Mouse (Mus musculus) stomach, postnatal 0 days (tissue): Measurements from ENCODE around the gene Fut7. TPM values are rescaled to one million over a fixed set of nuclear protein-coding genes. Genes with fewer than 3 reads are reported as not detected.

ENCODE experiments used
- ATAC-seq: fragments of 200-750 bp; cut with Nextera tagmentation; 2 replicates; pipeline ENCODE4 v1.8.0; 2017; ENCODE audit not compliant: low FRiP score, low TSS enrichment
- DNase-seq: peaks from one replicate; pipeline ENCODE4 v3.0.0-alpha.2; 2016; ENCODE audit warnings: low spot score
- H3K27ac ChIP-seq: fragments of 300-500 bp; sonication (generic); replicated peaks from 2 replicates; pipeline ENCODE4 v1.5.1; 2014; ENCODE audit warnings: mild to moderate bottlenecking, control low read depth
- H3K27me3 ChIP-seq: fragments of 300-500 bp; sonication (generic); 2 replicates; pipeline ENCODE4 v1.6.1; 2014; ENCODE audit warnings: low read length; ENCODE audit not compliant: control insufficient read depth, insufficient read depth
- H3K36me3 ChIP-seq: fragments of 300-500 bp; sonication (generic); 2 replicates; pipeline ENCODE4 v1.6.1; 2014; ENCODE audit warnings: low read length, mixed read lengths; ENCODE audit not compliant: control insufficient read depth, insufficient read depth
- H3K4me1 ChIP-seq: fragments of 300-500 bp; sonication (generic); replicated peaks from 2 replicates; pipeline ENCODE4 v1.6.1; 2014; ENCODE audit warnings: antibody characterized with exemption; ENCODE audit not compliant: control insufficient read depth, insufficient read depth
- H3K4me2 ChIP-seq: fragments of 300-500 bp; sonication (generic); replicated peaks from 2 replicates; pipeline ENCODE4 v1.6.1; 2014; ENCODE audit warnings: low read depth, mild to moderate bottlenecking, control low read depth, moderate library complexity
- H3K4me3 ChIP-seq: fragments of 300-500 bp; sonication (generic); 2 replicates; pipeline ENCODE4 v1.5.1; 2014; ENCODE audit warnings: low read depth, low read length, control low read depth
- H3K9ac ChIP-seq: fragments of 300-500 bp; sonication (generic); 2 replicates; pipeline ENCODE4 v1.6.1; 2014; ENCODE audit warnings: mild to moderate bottlenecking, low read length, control low read depth, mixed read lengths
- H3K9me3 ChIP-seq: fragments of 300-500 bp; sonication (generic); 2 replicates; pipeline ENCODE4 v1.6.1; 2016; ENCODE audit warnings: low read length; ENCODE audit not compliant: control insufficient read depth
- CTCF ChIP-seq: IDR thresholded peaks from 2 replicates; pipeline ENCODE4 v1.5.1; 2016; ENCODE audit warnings: antibody characterized with exemption, low read depth, mild to moderate bottlenecking, moderate library complexity
- EP300 ChIP-seq: optimal IDR thresholded peaks from 2 replicates; pipeline ENCODE3; 2016; ENCODE audit warnings: antibody characterized with exemption
- WGBS: fragments of 180-500 bp; shearing (Covaris S2); extraction: QIAGEN DNeasy Blood & Tissue Kit; methylation state at CpG from one replicate; pipeline ENCODE4 v1.1.7; 2014; 5-methylcytosine and 5-hydroxymethylcytosine counted together
- microRNA-seq: library from miRNA; unstranded; fragments of <30 nt; microRNA quantifications from one replicate; pipeline ENCODE4, GENCODE M21; 2016
- polyA plus RNA-seq: library from polyadenylated mRNA; unstranded; fragments of >200 nt; fragmentation: Nextera tagmentation; extraction: Ambion mirVana; gene quantifications from 2 replicates; pipeline ENCODE4 v1.2.1, GENCODE M21; 2015

The Fut7 gene
- polyA plus RNA-seq, 1 experiment from 2014 or later: not detected

GRCm38 (mm10) chr2:25465816-25466635 is 43.0 kb downstream of the Fut7 start:
- H3K4me1 ChIP-seq: no peaks in the 10 kb centered on the region
- ATAC-seq (no peak), DNase-seq (no peak)
- H3K9ac ChIP-seq: no peak overlapping the region
- WGBS: 51% methylated on average over 10 of the region's 10 CpGs
- H3K27me3 ChIP-seq: no peaks in the 10 kb centered on the region
- H3K36me3 ChIP-seq: no peaks in the 10 kb centered on the region
- H3K4me3 ChIP-seq: no peak overlapping the region
- no peaks in the 10 kb centered on the region for H3K9me3 ChIP-seq
- H3K27ac ChIP-seq: no peak overlapping the region
- no peak overlapping the region for H3K4me2 ChIP-seq
- TF ChIP-seq EP300 (no peak), CTCF (no peak)

- Histone ChIP-seq H3K4me1 (no peaks in the 10 kb centered on the region), H3K9ac (no peak overlapping the region), H3K27me3 (no peaks in the 10 kb centered on the region), H3K4me2 (no peak overlapping the region), H3K27ac (no peak overlapping the region), H3K9me3 (no peaks in the 10 kb centered on the region), H3K36me3 (no peaks in the 10 kb centered on the region), H3K4me3 (no peak overlapping the region)
- ATAC-seq (no peak), DNase-seq (no peak)
- WGBS: 64% methylated on average over 14 of the region's 14 CpGs
- TF ChIP-seq CTCF (no peak), EP300 (no peak)
Observed at GRCm38 (mm10) chr2:25467606-25468303, 44.7 kb downstream of the Fut7 start.

- 68% methylated on average over 10 of the region's 10 CpGs for WGBS
- ATAC-seq (peak; percentile 20; the same call in 1 of the 2 replicates), DNase-seq (no peak)
- no peaks in the 10 kb centered on the region for H3K9me3 ChIP-seq
- H3K4me2 ChIP-seq: no peak overlapping the region
- no peak overlapping the region for H3K4me3 ChIP-seq
- no peak overlapping the region for H3K9ac ChIP-seq
- H3K4me1 ChIP-seq: no peaks in the 10 kb centered on the region
- no peaks in the 10 kb centered on the region for H3K27me3 ChIP-seq
- TF ChIP-seq EP300 (no peak), CTCF (no peak)
- no peaks in the 10 kb centered on the region for H3K36me3 ChIP-seq
- H3K27ac ChIP-seq: 0 out of 2 replicates have a peak overlapping the region, but pooled peaks have one; percentile 18
Observed at GRCm38 (mm10) chr2:25468962-25469915, 46.2 kb downstream of the Fut7 start.

- no peak within 1 kb of the TSS for H3K9ac ChIP-seq
- no peak for TF ChIP-seq CTCF
- no peak for TF ChIP-seq EP300
Observed at GRCm38 (mm10) chr2:25469969-25470368, 46.9 kb downstream of the Fut7 start, which contains the start of gene Ptgds. Ptgds (minus strand) TSS chr2:25470046.

GRCm38 (mm10) chr2:25472550-25472949 is 49.5 kb downstream of the Fut7 start:
- ATAC-seq (no peak), DNase-seq (no peak)
- Histone ChIP-seq H3K4me3 (no peak overlapping the region), H3K4me2 (no peak overlapping the region), H3K9me3 (no peaks in the 10 kb centered on the region), H3K36me3 (no peaks in the 10 kb centered on the region), H3K9ac (no peak overlapping the region), H3K27me3 (no peaks in the 10 kb centered on the region), H3K4me1 (no peaks in the 10 kb centered on the region), H3K27ac (no peak overlapping the region)
- TF ChIP-seq EP300 (no peak), CTCF (no peak)
- 76% methylated on average over 2 of the region's 2 CpGs for WGBS

More at GRCm38 (mm10) chr2:25469969-25470368, 46.9 kb downstream of the Fut7 start, which contains the start of gene Ptgds:
- H3K27ac ChIP-seq: 0 out of 2 replicates have a peak within 1 kb of the TSS, but pooled peaks have one; percentile 18
- no peaks in the 10 kb centered on the region for H3K4me1 ChIP-seq
- no peaks in the 10 kb centered on the region for H3K9me3 ChIP-seq
- no peak within 1 kb of the TSS for H3K4me3 ChIP-seq
- no peak within 1 kb of the TSS for H3K4me2 ChIP-seq
- no peaks in the 10 kb centered on the region for H3K36me3 ChIP-seq
- ATAC-seq (no peak), DNase-seq (no peak)
- 42% methylated on average over 6 of the region's 6 CpGs for WGBS
- no peaks in the 10 kb centered on the region for H3K27me3 ChIP-seq

Small RNA genes lying within 50 kb of the gene (microRNA-seq; reads per million reads assigned to microRNA genes)
- not detected for gene Mir3087

Other genes with a start within 250 kb of the Fut7 start
- gene Nrarp, start 242.5 kb upstream of the Fut7 start, polyA plus RNA-seq: 25.3 and 25.6 TPM in 2 replicates
- 13.1 and 13.7 TPM in 2 replicates for gene Tor4a, start 226.4 kb upstream of the Fut7 start, polyA plus RNA-seq
- 58.6 and 59.1 TPM in 2 replicates for gene Nelfb, start 211.8 kb upstream of the Fut7 start, polyA plus RNA-seq
- gene Stpg3, start 208.6 kb upstream of the Fut7 start, polyA plus RNA-seq: not detected in 2 replicates
- gene Fam166a, start 204.5 kb upstream of the Fut7 start, polyA plus RNA-seq: 0.92 TPM in 1 of 2 replicates, not detected in the other
- 475 and 486 TPM in 2 replicates for gene Tubb4b, start 198.6 kb upstream of the Fut7 start, polyA plus RNA-seq
- gene Slc34a3, start 188.9 kb upstream of the Fut7 start, polyA plus RNA-seq: 0.10 and 0.12 TPM in 2 replicates
- 0.51 and 0.91 TPM in 2 replicates for gene Rnf224, start 186.5 kb upstream of the Fut7 start, polyA plus RNA-seq
- 26.8 and 31.7 TPM in 2 replicates for gene Rnf208, start 181.0 kb upstream of the Fut7 start, polyA plus RNA-seq
- gene Cysrt1, start 180.8 kb upstream of the Fut7 start, polyA plus RNA-seq: 326 and 355 TPM in 2 replicates
- 12.8 and 16.6 TPM in 2 replicates for gene AL732309.1, start 176.4 kb upstream of the Fut7 start, polyA plus RNA-seq
- 38.2 and 39.7 TPM in 2 replicates for gene Tmem203, start 167.8 kb upstream of the Fut7 start, polyA plus RNA-seq
- gene Tprn, start 160.6 kb upstream of the Fut7 start, polyA plus RNA-seq: 17.4 and 20.3 TPM in 2 replicates
- 149 and 162 TPM in 2 replicates for gene Ssna1, start 150.8 kb upstream of the Fut7 start, polyA plus RNA-seq
- 57.5 and 59.6 TPM in 2 replicates for gene Anapc2, start 150.8 kb upstream of the Fut7 start, polyA plus RNA-seq
- not detected in 2 replicates for gene Tmem210, start 135.1 kb upstream of the Fut7 start, polyA plus RNA-seq
- gene Lrrc26, start 133.4 kb upstream of the Fut7 start, polyA plus RNA-seq: 34.9 and 42.1 TPM in 2 replicates
- gene Grin1, start 104.1 kb upstream of the Fut7 start, polyA plus RNA-seq: 1.3 TPM in 2 replicates
- gene Man1b1, start 90.9 kb upstream of the Fut7 start, polyA plus RNA-seq: 29.2 and 29.9 TPM in 2 replicates
- 9.5 and 9.9 TPM in 2 replicates for gene Dpp7, start 66.9 kb upstream of the Fut7 start, polyA plus RNA-seq
- 33.2 and 36.9 TPM in 2 replicates for gene Uap1l1, start 57.6 kb upstream of the Fut7 start, polyA plus RNA-seq
- gene Sapcd2, start 50.9 kb upstream of the Fut7 start, polyA plus RNA-seq: 14.1 and 16.6 TPM in 2 replicates
- 21.2 and 23.3 TPM in 2 replicates for gene Entpd2, start 27.4 kb upstream of the Fut7 start, polyA plus RNA-seq
- 52.8 and 53.0 TPM in 2 replicates for gene Npdc1, start 23.9 kb upstream of the Fut7 start, polyA plus RNA-seq
- gene Abca2, start 5.4 kb downstream of the Fut7 start, polyA plus RNA-seq: 1.7 and 2.6 TPM in 2 replicates
- 246 and 272 TPM in 2 replicates for gene Clic3, start 33.6 kb downstream of the Fut7 start, polyA plus RNA-seq
- 51.7 and 59.7 TPM in 2 replicates for gene Paxx, start 37.8 kb downstream of the Fut7 start, polyA plus RNA-seq
- 4.7 and 5.2 TPM in 2 replicates for gene Ptgds, start 46.8 kb downstream of the Fut7 start, polyA plus RNA-seq
- not detected in 2 replicates for gene Lcn12, start 70.6 kb downstream of the Fut7 start, polyA plus RNA-seq
- gene Fbxw5, start 77.5 kb downstream of the Fut7 start, polyA plus RNA-seq: 39.3 and 47.5 TPM in 2 replicates
- 2.8 and 3.8 TPM in 2 replicates for gene C8g, start 78.5 kb downstream of the Fut7 start, polyA plus RNA-seq
- gene Traf2, start 123.7 kb downstream of the Fut7 start, polyA plus RNA-seq: 15.9 and 16.0 TPM in 2 replicates
- 351 and 372 TPM in 2 replicates for gene Edf1, start 134.6 kb downstream of the Fut7 start, polyA plus RNA-seq
- 0.34 and 0.55 TPM in 2 replicates for gene Mamdc4, start 151.6 kb downstream of the Fut7 start, polyA plus RNA-seq
- gene Phpt1, start 152.0 kb downstream of the Fut7 start, polyA plus RNA-seq: 87.0 and 87.5 TPM in 2 replicates
- 0.29 and 0.52 TPM in 2 replicates for gene Ajm1, start 158.5 kb downstream of the Fut7 start, polyA plus RNA-seq
- gene Rabl6, start 185.3 kb downstream of the Fut7 start, polyA plus RNA-seq: 30.9 and 32.2 TPM in 2 replicates
- 0.21 and 0.34 TPM in 2 replicates for gene Ccdc183, start 194.4 kb downstream of the Fut7 start, polyA plus RNA-seq
- 32.4 and 33.3 TPM in 2 replicates for gene Tmem141, start 198.7 kb downstream of the Fut7 start, polyA plus RNA-seq
- 3.5 and 3.8 TPM in 2 replicates for gene Fcna, start 204.8 kb downstream of the Fut7 start, polyA plus RNA-seq
- gene Lcn8, start 229.9 kb downstream of the Fut7 start, polyA plus RNA-seq: 0.16 and 0.22 TPM in 2 replicates
- not detected in 2 replicates for gene Lcn5, start 234.7 kb downstream of the Fut7 start, polyA plus RNA-seq